Mouse (Mus musculus) limb, embryonic 14.5 days (tissue): ENCODE data around the gene Kcnmb2. TPM values are rescaled to one million over a fixed set of nuclear protein-coding genes. Genes with fewer than 3 reads are reported as not detected.

Experiments
- ATAC-seq: fragments of 200-750 bp; cut with Nextera tagmentation; 2 replicates; pipeline ENCODE4 v1.8.0; 2017; ENCODE audit warnings: low read depth, moderate number of reproducible peaks, moderate TSS enrichment; ENCODE audit not compliant: low FRiP score
- DNase-seq: peaks from one replicate; pipeline ENCODE4 v3.0.0-alpha.2; 2015; ENCODE audit warnings: low spot score
- H3K27ac ChIP-seq: fragments of 300-500 bp; sonication (generic); replicated peaks from 2 replicates; pipeline ENCODE4 v1.5.1; 2014; ENCODE audit warnings: low read depth, mild to moderate bottlenecking, low read length, moderate library complexity, mixed read lengths
- H3K27me3 ChIP-seq: fragments of 300-500 bp; sonication (generic); 2 replicates; pipeline ENCODE4 v1.6.1; 2014; ENCODE audit warnings: low read length, mixed read lengths; ENCODE audit not compliant: control insufficient read depth, insufficient read depth
- H3K36me3 ChIP-seq: fragments of 300-500 bp; sonication (generic); 2 replicates; pipeline ENCODE4 v1.6.1; 2014; ENCODE audit warnings: mild to moderate bottlenecking, low read length, moderate library complexity, mixed read lengths; ENCODE audit not compliant: control insufficient read depth, insufficient read depth
- H3K4me1 ChIP-seq: fragments of 300-500 bp; sonication (generic); 2 replicates; pipeline ENCODE4 v1.6.1; 2014; ENCODE audit warnings: antibody characterized with exemption, low read length, mixed read lengths; ENCODE audit not compliant: control insufficient read depth, insufficient read depth
- H3K4me2 ChIP-seq: fragments of 300-500 bp; sonication (generic); replicated peaks from 2 replicates; pipeline ENCODE4 v1.6.1; 2014; ENCODE audit warnings: low read depth, mild to moderate bottlenecking, low read length, moderate library complexity; ENCODE audit not compliant: severe bottlenecking
- H3K4me3 ChIP-seq: fragments of 300-500 bp; sonication (generic); replicated peaks from 2 replicates; pipeline ENCODE4 v1.5.1; 2014; ENCODE audit warnings: low read length
- H3K9ac ChIP-seq: fragments of 300-500 bp; sonication (generic); 2 replicates; pipeline ENCODE4 v1.6.1; 2014; ENCODE audit warnings: mild to moderate bottlenecking, low read depth, low read length, moderate library complexity; ENCODE audit not compliant: severe bottlenecking
- H3K9me3 ChIP-seq: fragments of 300-500 bp; sonication (generic); 2 replicates; pipeline ENCODE4 v1.6.1; 2016; ENCODE audit warnings: low read length; ENCODE audit not compliant: control insufficient read depth
- POLR2A ChIP-seq: fragments of 200-500 bp; IDR thresholded peaks from 2 replicates; pipeline ENCODE4 v1.8.0; 2012; ENCODE audit warnings: inconsistent platforms, mild to moderate bottlenecking, moderate library complexity, borderline replicate concordance; ENCODE audit not compliant: insufficient read depth, insufficient read length; ENCODE audit errors: extremely low read depth
- WGBS: fragments of 180-500 bp; shearing (Covaris S2); extraction: QIAGEN DNeasy Blood & Tissue Kit; methylation state at CpG from one replicate; pipeline ENCODE4 v1.1.7; 2014; 5-methylcytosine and 5-hydroxymethylcytosine counted together
- polyA plus RNA-seq, 2 experiments: library from polyadenylated mRNA; depleted of rRNA in 1 of 2; stranded (reverse) in 1 of 2; unstranded in 1 of 2; fragments of >200 nt; fragmentation: Nextera tagmentation in 1 of 2; extraction: Ambion mirVana in 1 of 2; gene quantifications; 2 replicates each; pipeline versions ENCODE4 v1.2.1 to v1.2.3; 2012 to 2014

Gene Kcnmb2
- polyA plus RNA-seq, 2 experiments: 0.13 to 0.69 TPM

DNA sequence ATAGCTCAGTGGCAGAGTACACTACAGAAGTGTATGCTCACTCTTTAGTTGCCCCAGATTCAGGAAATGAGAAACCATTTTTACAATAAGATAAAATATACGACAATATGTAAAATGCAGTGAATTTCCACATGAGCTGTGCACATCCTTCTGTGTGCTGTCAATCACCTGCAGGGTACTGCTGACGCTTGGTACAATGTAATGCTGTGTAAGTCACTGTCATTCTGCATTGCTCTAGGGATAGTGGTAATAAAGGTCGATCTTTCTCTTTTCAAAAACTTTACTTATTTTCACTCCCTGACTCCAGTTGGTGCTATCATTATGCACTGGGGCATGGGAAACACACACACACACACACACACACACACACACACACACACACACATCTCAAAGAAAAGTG, 146.5 kb downstream of the Kcnmb2 start:
- no peak for ATAC-seq
- 79% methylated on average over 3 of the region's 3 CpGs for WGBS

DNA sequence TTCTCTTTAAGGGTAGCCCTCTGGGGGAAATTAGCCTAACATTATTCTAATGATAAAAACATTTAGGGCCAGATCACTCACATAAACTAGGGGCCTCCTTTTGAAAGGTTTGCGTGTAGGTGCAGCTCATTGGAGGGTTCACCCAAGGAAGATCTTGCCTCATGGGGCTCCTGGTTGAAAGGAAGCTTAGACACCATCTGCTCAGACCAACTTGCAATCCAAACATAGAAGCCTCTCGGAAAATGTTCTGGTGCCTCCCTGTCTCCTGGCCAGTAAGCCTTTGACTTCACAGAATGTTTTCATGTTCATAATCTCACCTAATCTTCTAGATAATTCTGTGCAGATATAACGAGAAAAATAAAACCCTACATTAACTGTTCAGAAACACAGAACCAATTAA, 150.3 kb downstream of the Kcnmb2 start:
- ATAC-seq (no peak), DNase-seq (no peak)
- Histone ChIP-seq H3K9ac (no peak overlapping the region), H3K27me3 (no peaks in the 10 kb centered on the region), H3K4me3 (no peak overlapping the region), H3K27ac (no peak overlapping the region), H3K4me2 (no peak overlapping the region), H3K36me3 (no peaks in the 10 kb centered on the region), H3K9me3 (no peaks in the 10 kb centered on the region), H3K4me1 (no peaks in the 10 kb centered on the region)
- WGBS: 57% methylated on average over 3 of the region's 3 CpGs
- no peak for TF ChIP-seq POLR2A

More for the DNA sequence above, 146.5 kb downstream of the Kcnmb2 start:
- H3K27ac ChIP-seq: no peak overlapping the region
- H3K4me1 ChIP-seq: no peaks in the 10 kb centered on the region
- H3K4me2 ChIP-seq: no peak overlapping the region
- H3K27me3 ChIP-seq: no peaks in the 10 kb centered on the region
- no peaks in the 10 kb centered on the region for H3K36me3 ChIP-seq
- TF ChIP-seq POLR2A: no peak
- no peak overlapping the region for H3K9ac ChIP-seq
- H3K9me3 ChIP-seq: no peaks in the 10 kb centered on the region
- no peak for DNase-seq
- no peak overlapping the region for H3K4me3 ChIP-seq

DNA sequence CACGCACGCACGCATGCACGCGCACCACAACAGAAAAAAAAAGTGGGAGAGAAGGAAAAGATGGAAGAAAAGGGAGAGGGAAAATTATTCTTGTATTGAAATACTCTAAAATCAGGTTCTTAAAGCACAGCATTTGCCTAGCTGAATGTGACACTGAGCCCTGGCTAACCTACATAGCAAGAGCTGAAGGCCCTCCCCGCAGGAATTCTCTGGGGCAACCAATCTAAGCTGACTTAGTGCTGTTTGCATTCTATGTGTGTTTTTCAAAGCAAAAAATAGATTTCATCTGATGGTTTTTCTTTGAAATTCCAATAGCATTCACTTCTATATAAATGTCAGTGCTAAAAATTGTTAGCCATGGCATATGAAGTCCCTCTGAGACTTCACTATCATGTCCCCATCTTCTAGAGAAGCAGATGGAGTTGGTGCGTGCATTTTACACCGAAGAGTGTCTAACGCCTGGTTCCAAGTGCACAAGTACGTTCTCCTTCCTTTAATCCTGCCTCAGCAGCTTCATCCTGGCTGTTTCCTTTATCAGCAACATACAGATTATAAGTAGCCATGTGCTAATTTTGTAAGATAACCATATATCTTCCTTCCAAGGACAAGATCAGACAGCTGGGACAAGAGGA, 151.4 kb downstream of the Kcnmb2 start:
- no peaks in the 10 kb centered on the region for H3K36me3 ChIP-seq
- no peak overlapping the region for H3K27ac ChIP-seq
- no peak overlapping the region for H3K4me2 ChIP-seq
- H3K4me3 ChIP-seq: no peak overlapping the region
- no peaks in the 10 kb centered on the region for H3K9me3 ChIP-seq
- no peak for ATAC-seq
- H3K9ac ChIP-seq: no peak overlapping the region
- H3K27me3 ChIP-seq: no peaks in the 10 kb centered on the region
- no peaks in the 10 kb centered on the region for H3K4me1 ChIP-seq
- DNase-seq: no peak
- no peak for TF ChIP-seq POLR2A
- 93% methylated on average over 10 of the region's 10 CpGs for WGBS

DNA sequence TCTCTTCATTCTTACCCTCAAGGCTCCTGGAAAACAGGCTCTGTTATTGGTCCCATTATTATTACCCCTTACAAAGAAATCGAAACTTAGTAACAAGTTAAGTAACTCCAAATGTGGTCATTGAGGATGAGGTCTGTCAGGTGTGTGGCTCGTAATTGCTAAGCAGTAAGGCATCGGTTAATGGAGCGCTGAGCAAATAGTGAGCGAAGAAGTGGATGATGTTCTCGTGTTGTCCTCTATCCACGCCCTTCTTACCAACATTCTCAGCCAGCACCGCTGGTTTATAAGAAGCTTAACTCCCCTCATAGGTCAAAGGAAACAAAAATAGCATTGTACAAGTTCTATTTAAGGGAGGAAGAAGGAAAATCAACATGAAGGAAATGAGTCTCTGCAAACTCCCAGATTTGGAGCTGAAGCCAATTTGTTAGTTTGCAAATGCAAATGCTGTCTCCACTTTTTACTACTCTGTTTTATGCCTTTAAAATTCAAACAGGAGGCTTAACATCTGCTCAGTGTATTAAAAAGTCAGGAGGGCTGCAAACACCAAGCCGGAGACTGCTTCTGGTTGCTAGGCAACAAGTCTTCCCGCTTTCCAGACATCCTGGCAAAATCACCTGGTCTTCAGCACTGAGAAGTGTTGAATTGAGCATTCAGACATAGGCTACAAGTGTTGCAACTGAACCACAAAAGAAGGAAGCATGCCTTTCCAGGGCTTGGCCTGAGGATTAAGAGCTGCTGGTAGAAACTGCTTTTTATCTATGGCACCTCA, 157.8 kb downstream of the Kcnmb2 start:
- H3K4me3 ChIP-seq: no peak overlapping the region
- 29% methylated on average over 10 of the region's 10 CpGs for WGBS
- no peak for TF ChIP-seq POLR2A
- no peak overlapping the region for H3K27ac ChIP-seq
- no peaks in the 10 kb centered on the region for H3K27me3 ChIP-seq
- H3K4me1 ChIP-seq: no peaks in the 10 kb centered on the region; the same call in 1 of the 2 replicates
- H3K9ac ChIP-seq: no peak overlapping the region
- peak; percentile 39 for DNase-seq
- H3K9me3 ChIP-seq: no peaks in the 10 kb centered on the region
- no peak overlapping the region for H3K4me2 ChIP-seq
- peak; percentile 62; the same call in 1 of the 2 replicates for ATAC-seq
- no peaks in the 10 kb centered on the region for H3K36me3 ChIP-seq

DNA sequence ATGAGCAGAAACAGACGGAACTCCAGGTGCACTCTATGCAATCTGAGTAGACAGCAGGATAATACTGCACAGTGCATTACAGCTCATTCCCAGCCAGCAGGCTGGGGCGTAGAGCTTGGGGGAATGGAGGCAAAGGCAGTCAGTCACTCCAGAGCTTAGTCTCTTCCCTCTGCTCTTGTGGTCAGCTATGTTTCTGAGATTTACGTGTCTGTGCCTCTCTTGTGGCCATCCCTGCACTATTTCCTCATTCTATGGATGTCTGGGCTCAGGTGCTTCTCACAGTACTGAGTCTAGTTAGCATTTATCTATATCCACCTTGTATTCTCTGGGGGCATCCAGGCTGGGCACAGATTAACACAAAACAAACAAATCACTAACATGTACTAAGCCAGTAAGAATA, 160.4 kb downstream of the Kcnmb2 start:
- Histone ChIP-seq H3K4me1 (peaks cover 3% of the 10 kb centered on the region; the same call in 1 of the 2 replicates), H3K36me3 (no peaks in the 10 kb centered on the region), H3K4me3 (no peak overlapping the region), H3K27me3 (no peaks in the 10 kb centered on the region), H3K9ac (no peak overlapping the region), H3K9me3 (no peaks in the 10 kb centered on the region), H3K4me2 (no peak overlapping the region), H3K27ac (no peak overlapping the region)
- TF ChIP-seq POLR2A: no peak
- WGBS: 75% methylated on average over 3 of the region's 3 CpGs
- no peak for DNase-seq
- no peak for ATAC-seq
